Mouse (Mus musculus): Measurements from ENCODE around the gene Nudt7. TPM values are rescaled to one million over a fixed set of nuclear protein-coding genes. Genes with fewer than 3 reads are reported as not detected.

Nudt7 gene
- polyA plus RNA-seq, 1 experiment = 9.7 TPM

DNA sequence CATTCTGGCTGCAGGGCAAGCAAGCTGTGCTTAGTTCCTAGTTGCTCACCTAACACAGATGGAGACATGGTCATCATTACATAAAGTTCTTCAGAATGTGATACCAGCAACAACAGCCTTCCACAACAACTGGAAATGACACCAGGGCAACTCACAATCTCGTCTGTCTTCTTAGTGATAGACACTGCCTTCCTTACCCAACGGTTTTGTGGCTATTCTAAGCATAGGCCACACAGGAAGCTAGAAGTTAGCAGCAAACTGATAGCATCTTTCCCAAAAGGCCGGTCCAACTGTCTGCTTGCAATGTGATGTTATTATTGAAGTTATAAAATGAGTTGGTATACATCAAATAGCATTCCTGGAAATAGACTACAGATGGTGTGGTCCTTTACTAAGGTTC lies 9.7 kb upstream of the Nudt7 start:
- 6% methylated on average over 3 of the region's 3 CpGs for WGBS
- Histone ChIP-seq H3K36me3 (ENCODE audit: control insufficient read depth, insufficient read depth, low read length) (no peaks in the 10 kb centered on the region), H3K27me3 (ENCODE audit: control insufficient read depth, insufficient read depth, low read length) (no peaks in the 10 kb centered on the region), H3K4me3 (ENCODE audit: control insufficient read depth, insufficient read depth, low read length) (no peak overlapping the region), H3K4me1 (replicated peaks; ENCODE audit: control insufficient read depth, insufficient read depth, low read length) (no peaks in the 10 kb centered on the region), H3K27ac (ENCODE audit: control insufficient read depth, insufficient read depth, low read length) (no peak overlapping the region)
- no peak for DNase-seq
- TF ChIP-seq CTCF (IDR thresholded peaks at IDR 0.05; ENCODE audit: borderline replicate concordance, control insufficient read depth, extremely low read depth, insufficient read depth, low read length, poor library complexity) = no peak
- TF ChIP-seq POLR2A (IDR thresholded peaks at IDR 0.05; ENCODE audit: control insufficient read depth, extremely low read depth, insufficient read depth, low read length, poor library complexity) = no peak

GRCm38 (mm10) chr8:114124084-114124750 lies 9.1 kb upstream of the Nudt7 start:
- H3K4me3 ChIP-seq (ENCODE audit: control insufficient read depth, insufficient read depth, low read length) = no peak overlapping the region
- WGBS = 63% methylated on average over 4 of the region's 4 CpGs
- TF ChIP-seq POLR2A (IDR thresholded peaks at IDR 0.05; ENCODE audit: control insufficient read depth, extremely low read depth, insufficient read depth, low read length, poor library complexity) (no peak), CTCF (IDR thresholded peaks at IDR 0.05; ENCODE audit: borderline replicate concordance, control insufficient read depth, extremely low read depth, insufficient read depth, low read length, poor library complexity) (no peak)

DNA sequence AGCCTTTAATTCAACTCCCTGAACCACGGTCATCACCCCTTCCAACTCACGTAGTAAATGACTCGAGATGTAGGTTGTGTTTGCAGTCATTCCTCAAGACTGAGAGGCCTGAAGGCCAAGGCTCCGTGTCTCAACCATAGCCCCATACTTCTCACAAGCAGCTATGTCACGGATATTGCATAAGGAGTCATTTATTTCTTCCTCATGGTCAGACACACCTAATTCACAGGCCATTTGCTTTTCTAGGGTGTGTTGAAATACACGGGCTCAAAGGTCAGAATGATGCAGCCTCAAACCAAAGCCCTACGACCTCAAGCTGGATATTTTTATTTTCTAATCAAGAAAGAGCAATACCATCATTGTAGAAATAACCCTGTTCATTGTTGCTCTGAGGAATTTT lies 2.5 kb upstream of the Nudt7 start:
- WGBS = 95% methylated on average over 7 of the region's 7 CpGs
- H3K27me3 ChIP-seq (ENCODE audit: control insufficient read depth, insufficient read depth, low read length) = no peaks in the 10 kb centered on the region
- H3K36me3 ChIP-seq (ENCODE audit: control insufficient read depth, insufficient read depth, low read length) = no peaks in the 10 kb centered on the region
- no peak for TF ChIP-seq POLR2A (IDR thresholded peaks at IDR 0.05; ENCODE audit: control insufficient read depth, extremely low read depth, insufficient read depth, low read length, poor library complexity)
- TF ChIP-seq CTCF (IDR thresholded peaks at IDR 0.05; ENCODE audit: borderline replicate concordance, control insufficient read depth, extremely low read depth, insufficient read depth, low read length, poor library complexity) = no peak
- peaks cover 8% of the 10 kb centered on the region for H3K4me1 ChIP-seq (replicated peaks; ENCODE audit: control insufficient read depth, insufficient read depth, low read length)
- DNase-seq = no peak
- no peak overlapping the region for H3K27ac ChIP-seq (ENCODE audit: control insufficient read depth, insufficient read depth, low read length)
- H3K4me3 ChIP-seq (ENCODE audit: control insufficient read depth, insufficient read depth, low read length) = no peak overlapping the region

More at GRCm38 (mm10) chr8:114124084-114124750, 9.1 kb upstream of the Nudt7 start:
- DNase-seq = no peak
- H3K4me1 ChIP-seq (replicated peaks; ENCODE audit: control insufficient read depth, insufficient read depth, low read length) = no peaks in the 10 kb centered on the region
- no peak overlapping the region for H3K27ac ChIP-seq (ENCODE audit: control insufficient read depth, insufficient read depth, low read length)
- no peaks in the 10 kb centered on the region for H3K36me3 ChIP-seq (ENCODE audit: control insufficient read depth, insufficient read depth, low read length)
- H3K27me3 ChIP-seq (ENCODE audit: control insufficient read depth, insufficient read depth, low read length) = no peaks in the 10 kb centered on the region

GRCm38 (mm10) chr8:114131421-114131820 lies 1.9 kb upstream of the Nudt7 start:
- H3K27ac ChIP-seq (ENCODE audit: control insufficient read depth, insufficient read depth, low read length) = no peak overlapping the region
- peaks cover 8% of the 10 kb centered on the region for H3K4me1 ChIP-seq (replicated peaks; ENCODE audit: control insufficient read depth, insufficient read depth, low read length)
- H3K36me3 ChIP-seq (ENCODE audit: control insufficient read depth, insufficient read depth, low read length) = no peaks in the 10 kb centered on the region
- TF ChIP-seq CTCF (IDR thresholded peaks at IDR 0.05; ENCODE audit: borderline replicate concordance, control insufficient read depth, extremely low read depth, insufficient read depth, low read length, poor library complexity) (no peak), POLR2A (IDR thresholded peaks at IDR 0.05; ENCODE audit: control insufficient read depth, extremely low read depth, insufficient read depth, low read length, poor library complexity) (no peak)
- H3K4me3 ChIP-seq (ENCODE audit: control insufficient read depth, insufficient read depth, low read length) = no peak overlapping the region
- WGBS = 90% methylated on average over 4 of the region's 4 CpGs
- H3K27me3 ChIP-seq (ENCODE audit: control insufficient read depth, insufficient read depth, low read length) = no peaks in the 10 kb centered on the region
- DNase-seq = no peak

DNA sequence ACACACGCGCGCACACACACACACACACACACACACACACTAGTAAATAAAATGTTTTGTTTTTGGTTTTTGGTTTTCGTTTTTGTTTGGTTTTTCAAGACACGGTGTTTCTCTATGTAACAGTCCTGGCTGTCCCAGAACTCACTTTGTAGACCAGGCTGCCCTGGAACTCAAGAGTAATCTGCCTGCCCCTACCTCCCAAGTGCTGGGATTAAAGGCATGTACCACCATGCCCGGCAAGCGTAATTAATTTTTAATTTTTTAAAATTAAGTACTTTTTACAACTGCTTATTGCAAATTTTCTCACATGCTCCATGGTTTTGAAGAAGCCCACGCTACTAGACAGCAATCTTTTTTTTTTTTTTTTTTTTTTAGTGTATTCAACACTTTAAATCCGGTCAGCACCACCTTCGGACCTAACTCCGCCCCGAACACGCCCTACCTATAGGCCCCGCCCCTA lies 277 bp upstream of the Nudt7 start:
- DNase-seq = no peak
- Histone ChIP-seq H3K4me1 (replicated peaks; ENCODE audit: control insufficient read depth, insufficient read depth, low read length) (peaks cover 8% of the 10 kb centered on the region), H3K27ac (ENCODE audit: control insufficient read depth, insufficient read depth, low read length) (no peak overlapping the region), H3K27me3 (ENCODE audit: control insufficient read depth, insufficient read depth, low read length) (no peaks in the 10 kb centered on the region), H3K4me3 (ENCODE audit: control insufficient read depth, insufficient read depth, low read length) (no peak overlapping the region), H3K36me3 (ENCODE audit: control insufficient read depth, insufficient read depth, low read length) (no peaks in the 10 kb centered on the region)
- 37% methylated on average over 14 of the region's 14 CpGs for WGBS
- TF ChIP-seq CTCF (IDR thresholded peaks at IDR 0.05; ENCODE audit: borderline replicate concordance, control insufficient read depth, extremely low read depth, insufficient read depth, low read length, poor library complexity) = no peak
- no peak for TF ChIP-seq POLR2A (IDR thresholded peaks at IDR 0.05; ENCODE audit: control insufficient read depth, extremely low read depth, insufficient read depth, low read length, poor library complexity)

GRCm38 (mm10) chr8:114136750-114137149 lies 3.4 kb downstream of the Nudt7 start:
- TF ChIP-seq POLR2A (IDR thresholded peaks at IDR 0.05; ENCODE audit: control insufficient read depth, extremely low read depth, insufficient read depth, low read length, poor library complexity) (no peak), CTCF (IDR thresholded peaks at IDR 0.05; ENCODE audit: borderline replicate concordance, control insufficient read depth, extremely low read depth, insufficient read depth, low read length, poor library complexity) (no peak)
- WGBS = 92% methylated on average over 1 of the region's 1 CpGs
- H3K27ac ChIP-seq (ENCODE audit: control insufficient read depth, insufficient read depth, low read length) = no peak overlapping the region

More at GRCm38 (mm10) chr8:114136750-114137149, 3.4 kb downstream of the Nudt7 start:
- Histone ChIP-seq H3K36me3 (ENCODE audit: control insufficient read depth, insufficient read depth, low read length) (no peaks in the 10 kb centered on the region), H3K27me3 (ENCODE audit: control insufficient read depth, insufficient read depth, low read length) (no peaks in the 10 kb centered on the region), H3K4me3 (ENCODE audit: control insufficient read depth, insufficient read depth, low read length) (no peak overlapping the region), H3K4me1 (replicated peaks; ENCODE audit: control insufficient read depth, insufficient read depth, low read length) (peaks cover 8% of the 10 kb centered on the region)
- no peak for DNase-seq
